Mouse (Mus musculus) MEL (cell line): ENCODE measurements around the gene Syna. TPM values are rescaled to one million over a fixed set of nuclear protein-coding genes. Genes with fewer than 3 reads are reported as not detected.
A peak's percentile ranks its signal among the peaks of the same experiment; 100 is the strongest.

Experiments used
- DNase-seq: peaks from one replicate; pipeline ENCODE4 v3.0.0; 2011; ENCODE audit warnings: low read depth, low spot score
- H3K27ac ChIP-seq: 2 replicates; pipeline ENCODE4 v1.5.1; 2012; ENCODE audit warnings: low read depth, mild to moderate bottlenecking, control low read depth, low read length, moderate library complexity; ENCODE audit not compliant: control insufficient read depth
- H3K27me3 ChIP-seq, 2 experiments: fragments of 150-350 bp in 1 of 2; sonication (generic) in 1 of 2; 2 replicates each; pipeline ENCODE4 v1.6.1; 2012; ENCODE audit warnings: low read length in 2 of 2, mild to moderate bottlenecking in 2 of 2, improper control_type of control experiment in 1 of 2, moderate library complexity in 1 of 2; ENCODE audit not compliant: insufficient read depth in 2 of 2, control insufficient read depth in 1 of 2
- H3K36me3 ChIP-seq, 2 experiments: 2 replicates each; pipeline ENCODE4 v1.6.1; 2012 to 2014; ENCODE audit warnings: low read length in 2 of 2, improper control_type of control experiment in 1 of 2, inconsistent platforms in 1 of 2, mild to moderate bottlenecking in 1 of 2; ENCODE audit not compliant: insufficient read depth in 2 of 2, control insufficient read depth in 1 of 2
- H3K4me1 ChIP-seq, 2 experiments: fragments of 150-350 bp in 1 of 2; sonication (generic) in 1 of 2; 2 replicates each; pipeline ENCODE4 v1.6.1; 2012; ENCODE audit warnings: low read length in 2 of 2, improper control_type of control experiment in 1 of 2, mild to moderate bottlenecking in 1 of 2; ENCODE audit not compliant: insufficient read depth in 2 of 2, control insufficient read depth in 1 of 2
- H3K4me3 ChIP-seq, 2 experiments: fragments of 150-350 bp in 1 of 2; sonication (generic) in 1 of 2; 2 replicates each; pipeline ENCODE4 v1.5.1; 2012; ENCODE audit warnings: low read depth in 2 of 2, low read length in 2 of 2, mild to moderate bottlenecking in 2 of 2, moderate library complexity in 2 of 2, control low read depth in 1 of 2, improper control_type of control experiment in 1 of 2; ENCODE audit not compliant: control insufficient read depth in 1 of 2, insufficient read depth in 1 of 2
- H3K79me2 ChIP-seq: 2 replicates; pipeline ENCODE4 v1.6.1; 2012; ENCODE audit warnings: mild to moderate bottlenecking, low read length, moderate library complexity; ENCODE audit not compliant: control insufficient read depth, poor library complexity, insufficient read depth
- H3K9ac ChIP-seq: 2 replicates; pipeline ENCODE4 v1.6.1; 2012; ENCODE audit warnings: low read depth, mild to moderate bottlenecking, control low read depth, low read length, moderate library complexity; ENCODE audit not compliant: control insufficient read depth, poor library complexity, severe bottlenecking
- H3K9me3 ChIP-seq: fragments of 150-350 bp; sonication (generic); replicated peaks from 2 replicates; pipeline ENCODE4 v1.6.1; 2012; ENCODE audit warnings: mild to moderate bottlenecking, low read length, improper control_type of control experiment, moderate library complexity; ENCODE audit not compliant: insufficient read depth
- BHLHE40 ChIP-seq: IDR thresholded peaks from 2 replicates; pipeline ENCODE4 v1.6.1; 2012; ENCODE audit warnings: low read depth, mild to moderate bottlenecking, inconsistent platforms, low read length, improper control_type of control experiment, borderline replicate concordance
- CHD1 ChIP-seq: IDR thresholded peaks from 2 replicates; pipeline ENCODE4 v1.6.1; 2012; ENCODE audit warnings: low read depth, mild to moderate bottlenecking, inconsistent platforms, low read length, improper control_type of control experiment
- CTCF ChIP-seq, 3 experiments: IDR thresholded peaks in 2 of 3; conservative IDR thresholded peaks in 1 of 3; 2 replicates each; pipeline ENCODE4 v1.5.1; 2011 to 2012; ENCODE audit warnings: low read length in 3 of 3, low read depth in 2 of 3, mild to moderate bottlenecking in 2 of 3, improper control_type of control experiment in 1 of 3, inconsistent platforms in 1 of 3, mixed read lengths in 1 of 3, moderate library complexity in 1 of 3; ENCODE audit not compliant: control insufficient read depth in 1 of 3, insufficient read depth in 1 of 3, poor library complexity in 1 of 3, severe bottlenecking in 1 of 3
- E2F4 ChIP-seq: IDR thresholded peaks from 2 replicates; pipeline ENCODE4 v1.6.1; 2011; ENCODE audit warnings: low read depth, low read length, improper control_type of control experiment, borderline replicate concordance
- ELF1 ChIP-seq: IDR thresholded peaks from 2 replicates; pipeline ENCODE4 v1.6.1; 2014; ENCODE audit warnings: low read depth, mild to moderate bottlenecking, inconsistent platforms, low read length, improper control_type of control experiment, moderate library complexity
- EP300 ChIP-seq, 2 experiments: IDR thresholded peaks; 2 replicates each; pipeline ENCODE4 v1.6.1; 2011; ENCODE audit warnings: improper control_type of control experiment in 2 of 2, low read length in 2 of 2, low read depth in 1 of 2, mild to moderate bottlenecking in 1 of 2
- ETS1 ChIP-seq: IDR thresholded peaks from 2 replicates; pipeline ENCODE4 v1.6.1; 2012; ENCODE audit warnings: low read depth, mild to moderate bottlenecking, inconsistent platforms, low read length, improper control_type of control experiment, moderate library complexity
- HCFC1 ChIP-seq: IDR thresholded peaks from 2 replicates; pipeline ENCODE4 v1.6.1; 2012; ENCODE audit warnings: low read depth, mild to moderate bottlenecking, inconsistent platforms, low read length, improper control_type of control experiment, moderate library complexity
- JUND ChIP-seq: IDR thresholded peaks from 2 replicates; pipeline ENCODE4 v1.6.1; 2011; ENCODE audit warnings: low read depth, mild to moderate bottlenecking, improper control_type of control experiment, low read length
- KAT2A ChIP-seq: conservative IDR thresholded peaks from 2 replicates; pipeline ENCODE4 v1.6.1; 2012; ENCODE audit warnings: low read depth, low read length, improper control_type of control experiment, inconsistent platforms
- MAFK ChIP-seq: IDR thresholded peaks from 2 replicates; pipeline ENCODE4 v1.6.1; 2011; ENCODE audit warnings: low read depth, mild to moderate bottlenecking, low read length, improper control_type of control experiment, borderline replicate concordance
- MEF2A ChIP-seq: IDR thresholded peaks from 2 replicates; pipeline ENCODE4 v1.6.1; 2014; ENCODE audit warnings: low read depth, mild to moderate bottlenecking, inconsistent platforms, low read length, improper control_type of control experiment; ENCODE audit not compliant: poor library complexity, insufficient replicate concordance, severe bottlenecking; ENCODE audit errors: extremely low read depth
- MXI1 ChIP-seq: IDR thresholded peaks from 2 replicates; pipeline ENCODE4 v1.6.1; 2011; ENCODE audit warnings: mild to moderate bottlenecking, low read depth, low read length, improper control_type of control experiment
- MYB ChIP-seq: IDR thresholded peaks from 2 replicates; pipeline ENCODE4 v1.6.1; 2011; ENCODE audit warnings: mild to moderate bottlenecking, low read depth, low read length, improper control_type of control experiment
- MYC ChIP-seq: IDR thresholded peaks from 2 replicates; pipeline ENCODE4 v1.6.1; 2011; ENCODE audit warnings: low read depth, mild to moderate bottlenecking, low read length, improper control_type of control experiment, moderate library complexity
- NELFE ChIP-seq: IDR thresholded peaks from 2 replicates; pipeline ENCODE4 v1.6.1; 2011; ENCODE audit warnings: low read depth, low read length, improper control_type of control experiment
- POLR2AphosphoS5 ChIP-seq: IDR thresholded peaks from 2 replicates; pipeline ENCODE4 v1.6.1; 2012; ENCODE audit warnings: low read depth, borderline replicate concordance, mild to moderate bottlenecking, inconsistent platforms, low read length, moderate library complexity, mixed read lengths
- RAD21 ChIP-seq: IDR thresholded peaks from 2 replicates; pipeline ENCODE4 v1.6.1; 2011; ENCODE audit warnings: mild to moderate bottlenecking, low read depth, low read length, improper control_type of control experiment
- RCOR1 ChIP-seq: IDR thresholded peaks from 2 replicates; pipeline ENCODE4 v1.6.1; 2012; ENCODE audit warnings: low read depth, mild to moderate bottlenecking, inconsistent platforms, low read length, improper control_type of control experiment
- SIN3A ChIP-seq: IDR thresholded peaks from 2 replicates; pipeline ENCODE4 v1.6.1; 2012; ENCODE audit warnings: low read length, improper control_type of control experiment, inconsistent platforms
- SMC3 ChIP-seq: IDR thresholded peaks from 2 replicates; pipeline ENCODE4 v1.6.1; 2011; ENCODE audit warnings: low read depth, low read length, improper control_type of control experiment
- TAL1 ChIP-seq: IDR thresholded peaks from 2 replicates; pipeline ENCODE4 v1.6.1; 2012; ENCODE audit warnings: mild to moderate bottlenecking, inconsistent platforms, low read length, moderate library complexity, mixed read lengths
- TBP ChIP-seq: IDR thresholded peaks from 2 replicates; pipeline ENCODE4 v1.8.0; 2011; ENCODE audit warnings: low read depth, low read length, improper control_type of control experiment
- TCF12 ChIP-seq: IDR thresholded peaks from 2 replicates; pipeline ENCODE4 v1.6.1; 2014; ENCODE audit warnings: low read depth, mild to moderate bottlenecking, inconsistent platforms, low read length, improper control_type of control experiment, moderate library complexity
- UBTF ChIP-seq: IDR thresholded peaks from 2 replicates; pipeline ENCODE4 v1.6.1; 2012; ENCODE audit warnings: low read depth, mild to moderate bottlenecking, inconsistent platforms, low read length, improper control_type of control experiment, moderate library complexity, borderline replicate concordance; ENCODE audit not compliant: insufficient read depth
- USF1 ChIP-seq: IDR thresholded peaks from 2 replicates; pipeline ENCODE4 v1.6.1; 2014; ENCODE audit warnings: low read depth, mild to moderate bottlenecking, inconsistent platforms, low read length, improper control_type of control experiment, moderate library complexity
- USF2 ChIP-seq, 2 experiments: IDR thresholded peaks; 2 replicates each; pipeline ENCODE4 v1.6.1; 2011 to 2012; ENCODE audit warnings: improper control_type of control experiment in 2 of 2, low read length in 2 of 2, borderline replicate concordance in 1 of 2, inconsistent platforms in 1 of 2, low read depth in 1 of 2, mild to moderate bottlenecking in 1 of 2; ENCODE audit not compliant: insufficient read depth in 1 of 2
- ZKSCAN1 ChIP-seq: IDR thresholded peaks from 2 replicates; pipeline ENCODE4 v1.6.1; 2012; ENCODE audit warnings: low read depth, mild to moderate bottlenecking, inconsistent platforms, low read length, improper control_type of control experiment, moderate library complexity
- ZMIZ1 ChIP-seq: IDR thresholded peaks from 2 replicates; pipeline ENCODE4 v1.6.1; 2012; ENCODE audit warnings: low read depth, mild to moderate bottlenecking, inconsistent platforms, low read length, improper control_type of control experiment, moderate library complexity
- ZNF384 ChIP-seq: IDR thresholded peaks from 2 replicates; pipeline ENCODE4 v1.6.1; 2012; ENCODE audit warnings: low read depth, mild to moderate bottlenecking, inconsistent platforms, low read length, improper control_type of control experiment
- polyA plus RNA-seq, 2 experiments: library from polyadenylated mRNA; stranded (reverse) in 1 of 2; unstranded in 1 of 2; fragments of >175 nt in 1 of 2; fragments of >200 nt in 1 of 2; gene quantifications; 2 replicates each; pipeline versions ENCODE4 v1.2.1 to v1.2.4; 2012; ENCODE audit warnings: low replicate concordance in 2 of 2, low read depth in 1 of 2; ENCODE audit not compliant: insufficient read length in 2 of 2, insufficient read depth in 1 of 2, missing spikeins in 1 of 2
- total RNA-seq: library from RNA; depleted of rRNA; stranded (reverse); fragments of 300-350 nt; gene quantifications from 2 replicates; pipeline ENCODE4 v1.2.3, GENCODE M21; 2012

The Syna gene
- total and polyA plus RNA-seq, 3 experiments: 0.21 TPM; not detected in 2

DNA sequence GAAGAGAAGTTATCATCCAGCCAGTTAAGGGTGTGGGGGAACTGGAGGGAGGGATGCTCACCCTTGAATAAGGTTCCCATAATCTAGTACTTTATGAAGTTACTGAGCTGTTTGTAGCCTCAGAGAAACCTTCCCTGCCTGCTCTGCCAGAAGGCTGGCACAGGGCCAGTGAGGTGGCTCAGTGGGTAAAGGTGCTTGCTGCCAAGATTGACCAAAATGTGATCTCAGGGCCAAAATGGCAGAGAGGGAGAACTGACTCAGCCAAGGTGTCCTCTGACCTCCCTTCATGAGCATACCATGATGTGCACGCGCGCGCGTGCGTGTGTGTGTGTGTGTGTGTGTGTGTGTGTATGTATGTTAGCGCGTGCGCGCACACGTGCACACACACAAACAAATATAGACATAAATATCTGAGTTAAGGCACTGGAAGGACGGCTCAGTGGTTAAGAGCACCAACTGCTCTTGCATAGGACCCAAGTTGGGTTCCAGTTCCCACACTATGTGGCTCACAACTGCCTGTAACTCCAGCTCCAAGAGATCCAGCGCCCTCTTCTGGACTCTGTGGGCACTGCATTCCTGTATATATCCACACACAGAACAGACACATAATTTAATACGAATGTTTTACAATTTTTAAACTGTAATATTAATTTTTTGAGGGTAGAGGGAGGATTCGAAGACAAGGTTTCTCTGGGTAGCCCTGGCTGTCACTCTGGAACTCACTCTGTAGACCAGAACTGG, 33.8 kb downstream of the Syna start:
- Histone ChIP-seq H3K36me3 (peaks cover 0 to 6% of the 10 kb centered on the region in 2 experiments; a peak in 2 of 4 replicates), H3K9ac (no peak overlapping the region), H3K27me3 (no peaks in the 10 kb centered on the region), H3K4me3 (no peak overlapping the region), H3K79me2 (no peaks in the 10 kb centered on the region), H3K9me3 (no peaks in the 10 kb centered on the region), H3K4me1 (peaks cover 0 to 13% of the 10 kb centered on the region in 2 experiments; a peak in 3 of 4 replicates), H3K27ac (no peak overlapping the region)
- no peak for TF ChIP-seq EP300 (IDR thresholded peaks at IDR 0.05; ENCODE audit: low read depth in 1 of 2, low read length in 2 of 2)
- peak; percentile 52 to 67 (median 53) for TF ChIP-seq CTCF (IDR thresholded peaks at IDR 0.05 in 2 of 3, conservative IDR thresholded peaks at IDR 0.05 in 1 of 3; ENCODE audit: control insufficient read depth in 1 of 3, insufficient read depth in 1 of 3, low read depth in 2 of 3, low read length in 3 of 3, poor library complexity in 1 of 3, severe bottlenecking in 1 of 3)
- TF ChIP-seq JUND: no peak
- TF ChIP-seq POLR2AphosphoS5: no peak
- TF ChIP-seq ELF1: no peak
- no peak for TF ChIP-seq MAFK
- peak; percentile 24; the same call in 1 of the 2 replicates for TF ChIP-seq SMC3
- no peak for TF ChIP-seq MYC
- TF ChIP-seq KAT2A: no peak
- no peak for TF ChIP-seq SIN3A
- peak; percentile 14 for TF ChIP-seq RAD21
- TF ChIP-seq ZNF384: no peak
- TF ChIP-seq USF2 (IDR thresholded peaks at IDR 0.05; ENCODE audit: borderline replicate concordance in 1 of 2, insufficient read depth in 1 of 2, low read depth in 1 of 2, low read length in 2 of 2): no peak
- no peak for TF ChIP-seq MYB
- TF ChIP-seq MXI1: no peak
- TF ChIP-seq CHD1: no peak
- no peak for TF ChIP-seq UBTF
- no peak for TF ChIP-seq ETS1
- TF ChIP-seq TCF12: no peak
- TF ChIP-seq ZMIZ1: no peak
- TF ChIP-seq NELFE: no peak
- DNase-seq: peak; percentile 48

GRCm38 (mm10) chr5:134523728-134524127, 36.2 kb downstream of the Syna start:
- Histone ChIP-seq H3K9me3 (no peaks in the 10 kb centered on the region), H3K4me3 (no peak overlapping the region), H3K79me2 (no peaks in the 10 kb centered on the region), H3K4me1 (peaks cover 4 to 21% of the 10 kb centered on the region in 2 experiments), H3K27ac (no peak overlapping the region), H3K27me3 (no peaks in the 10 kb centered on the region), H3K9ac (no peak overlapping the region), H3K36me3 (peaks cover 0 to 14% of the 10 kb centered on the region in 2 experiments; a peak in 2 of 4 replicates)
- DNase-seq: no peak
- no peak for TF ChIP-seq ZMIZ1
- TF ChIP-seq CHD1: no peak
- TF ChIP-seq SMC3: no peak
- no peak for TF ChIP-seq RCOR1
- TF ChIP-seq HCFC1: no peak
- TF ChIP-seq BHLHE40: no peak
- TF ChIP-seq MEF2A: no peak
- no peak for TF ChIP-seq MYB
- TF ChIP-seq ZKSCAN1: no peak
- no peak for TF ChIP-seq TBP
- TF ChIP-seq TAL1: no peak
- TF ChIP-seq E2F4: no peak
- no peak for TF ChIP-seq ELF1
- no peak for TF ChIP-seq JUND
- no peak for TF ChIP-seq USF1
- TF ChIP-seq NELFE: no peak
- TF ChIP-seq KAT2A: no peak
- no peak for TF ChIP-seq UBTF
